Mouse (Mus musculus) lung, postnatal 10 days (tissue): ENCODE data around the gene Alad.
"Not testable (repeated sequence)": the region's sequence is repeated elsewhere in the genome, so short reads cannot be mapped to it uniquely, and the experiment has no call there.

ENCODE experiments used
- DNase-seq: peaks from one replicate; pipeline ENCODE4 v3.0.0; 2021

The Alad gene

GRCm38 (mm10) chr4:62485450-62486161 is 34.1 kb downstream of the Alad start:
- peak; percentile 43 for DNase-seq

DNA sequence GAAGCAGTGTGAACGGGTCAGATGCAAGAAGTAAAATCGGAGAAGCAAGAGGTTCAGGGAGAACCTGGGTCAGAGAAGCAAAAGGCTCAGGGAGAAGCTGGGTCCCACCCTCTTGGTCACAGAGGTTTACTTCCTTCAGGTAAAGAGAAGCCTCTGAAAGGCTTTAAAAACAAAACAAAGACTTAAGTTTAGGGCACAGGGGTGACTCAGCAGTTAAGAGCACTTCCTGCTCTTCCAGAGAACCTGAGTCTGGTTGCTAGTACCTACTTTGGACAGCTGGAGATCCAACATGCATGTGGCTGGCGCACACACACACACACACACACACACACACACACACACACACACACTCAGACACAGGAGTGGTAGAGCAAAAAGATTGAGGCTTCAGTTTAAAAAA is 34.8 kb downstream of the Alad start:
- no peak for DNase-seq

DNA sequence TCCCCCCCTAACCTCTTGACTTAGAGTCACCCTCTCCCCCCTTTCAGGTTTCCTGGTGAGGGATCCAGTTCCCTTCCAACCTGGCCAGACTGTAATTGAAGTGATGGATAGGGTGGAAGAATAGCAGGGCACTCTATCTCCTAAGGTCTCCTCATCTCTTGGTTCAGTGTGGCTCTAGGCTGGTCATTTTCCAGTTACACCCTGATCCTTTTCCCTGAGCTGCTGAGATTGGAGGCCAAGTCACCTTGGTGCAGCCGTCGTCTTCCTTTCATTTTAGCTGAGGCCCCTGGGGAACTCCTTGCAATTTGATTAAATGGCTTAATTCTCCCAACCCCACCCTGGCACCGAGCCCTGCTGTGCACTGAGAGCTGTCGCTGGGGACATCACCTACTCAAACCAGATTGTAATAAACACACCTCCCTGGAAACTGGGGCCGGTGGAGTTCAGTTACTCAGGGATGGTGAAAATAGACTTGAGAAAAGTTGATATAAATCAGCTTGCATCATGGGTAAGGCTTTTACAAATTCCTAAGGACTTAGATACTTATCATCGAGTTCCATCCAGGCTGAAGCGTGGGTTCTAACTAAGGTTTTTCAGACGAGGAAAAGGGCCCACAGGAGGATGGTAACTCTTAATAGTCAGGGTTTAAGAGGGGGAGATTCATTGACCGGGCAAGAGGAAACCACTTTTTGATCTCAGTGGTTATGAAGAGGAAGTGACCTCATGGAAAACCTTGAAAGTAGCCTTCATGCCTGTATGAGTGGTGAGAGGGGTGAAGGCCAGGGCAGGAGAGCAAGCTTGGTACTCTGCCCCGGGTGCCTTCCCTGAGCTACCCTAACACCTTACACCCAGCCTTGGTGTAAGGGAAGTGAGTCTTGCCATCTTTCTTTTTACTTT is 38.8 kb downstream of the Alad start:
- no peak for DNase-seq

DNA sequence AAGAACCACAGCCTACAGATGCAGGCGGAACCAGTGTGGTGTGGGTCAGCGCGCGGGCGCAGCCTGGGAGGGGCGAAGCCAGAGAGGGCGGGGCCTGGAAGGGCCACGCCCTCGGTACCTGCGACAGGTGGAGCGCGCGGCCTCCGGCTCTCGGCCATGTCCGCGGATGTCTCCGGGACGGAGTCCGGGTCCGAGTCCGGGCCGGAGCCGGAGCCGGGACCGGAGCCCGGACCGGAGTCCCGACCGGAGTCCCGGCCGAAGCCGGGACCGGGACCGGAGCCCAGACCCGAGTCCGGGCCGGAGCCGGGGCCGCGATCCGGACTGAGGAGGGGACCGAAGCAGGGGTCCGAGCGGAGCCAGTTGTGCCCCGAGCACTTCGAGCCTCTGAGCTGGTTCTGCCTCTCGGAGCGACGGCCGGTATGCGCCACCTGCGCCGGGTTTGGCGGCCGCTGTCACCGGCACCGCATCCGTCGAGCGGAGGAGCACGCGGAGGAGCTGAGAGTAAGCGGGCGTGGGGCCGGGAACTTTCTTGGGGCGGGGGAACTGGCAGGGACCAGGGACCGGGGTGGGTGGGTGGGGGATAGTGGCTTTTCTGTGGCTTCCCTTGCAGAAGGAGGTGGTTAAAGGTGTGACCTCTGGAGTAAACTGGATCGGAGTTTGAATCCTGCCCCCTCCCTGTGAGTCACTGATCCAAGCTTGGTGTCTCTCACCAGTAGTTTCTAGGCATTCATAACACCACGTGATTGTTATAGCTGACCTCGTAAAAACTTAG is 39.6 kb downstream of the Alad start, which contains the start of gene Bspry:
Gene Bspry (plus strand): TSS at position 117 of the 772 bp plus-strand sequence.
- DNase-seq, result peak; percentile 62

- DNase-seq, result not testable (repeated sequence)
Measured at GRCm38 (mm10) chr4:62479593-62479936, 40.2 kb downstream of the Alad start.

DNA sequence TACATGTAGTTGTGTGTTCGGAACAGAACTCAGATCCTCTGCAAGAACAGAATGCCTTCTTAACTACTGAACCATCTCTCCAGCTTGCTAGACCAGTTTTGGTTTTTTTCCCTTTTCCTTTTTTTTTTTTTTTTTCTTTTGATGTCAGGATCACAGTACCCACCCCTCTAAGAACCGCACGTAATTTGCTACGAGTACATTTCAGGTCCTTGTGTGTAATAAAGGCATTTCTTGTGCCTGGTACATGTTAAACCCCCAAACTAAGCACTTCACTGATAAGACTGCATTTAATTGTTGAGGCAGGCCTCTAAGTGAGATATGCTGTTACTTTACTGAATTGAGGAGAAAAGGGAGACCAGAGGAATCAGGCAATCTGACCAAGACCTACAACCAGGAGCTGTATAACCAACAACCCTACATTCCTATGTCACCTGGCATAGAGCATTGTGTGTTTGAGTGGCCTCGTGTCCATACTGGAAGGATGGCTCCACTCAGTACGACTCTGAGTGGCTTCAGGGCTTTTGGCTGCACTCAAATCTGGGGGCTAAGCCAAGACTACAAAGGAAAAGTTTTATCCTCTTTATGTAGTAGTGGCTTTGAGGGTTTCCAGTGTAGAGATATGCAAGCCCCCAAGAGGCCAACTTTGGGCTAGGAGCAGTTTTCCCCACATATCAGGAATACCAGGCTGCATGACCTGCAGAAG is 42.0 kb downstream of the Alad start:
- DNase-seq, result peak; percentile 32

DNA sequence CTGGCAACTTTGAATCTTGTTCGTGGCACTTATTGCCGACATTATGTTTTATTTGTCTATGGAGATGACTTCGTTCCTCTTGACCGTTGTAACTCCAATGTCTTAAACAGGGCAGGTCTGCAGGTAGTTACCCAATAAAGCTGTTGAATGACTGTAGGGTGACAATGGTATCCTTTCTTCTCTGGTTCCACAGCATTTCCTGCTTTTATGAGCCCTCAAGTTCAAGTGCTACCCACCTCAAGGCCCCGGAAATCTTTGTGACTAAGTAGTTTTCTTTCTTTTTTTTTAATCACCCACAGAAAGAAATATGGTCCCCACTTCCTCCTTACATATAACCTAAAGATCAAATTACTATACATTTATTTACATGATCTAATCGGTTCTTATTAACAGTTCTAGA is 43.9 kb downstream of the Alad start:
- no peak for DNase-seq

GRCm38 (mm10) chr4:62475131-62475530 is 44.6 kb downstream of the Alad start:
- DNase-seq, result no peak

GRCm38 (mm10) chr4:62472071-62472470 is 47.6 kb downstream of the Alad start:
- DNase-seq, result no peak

DNA sequence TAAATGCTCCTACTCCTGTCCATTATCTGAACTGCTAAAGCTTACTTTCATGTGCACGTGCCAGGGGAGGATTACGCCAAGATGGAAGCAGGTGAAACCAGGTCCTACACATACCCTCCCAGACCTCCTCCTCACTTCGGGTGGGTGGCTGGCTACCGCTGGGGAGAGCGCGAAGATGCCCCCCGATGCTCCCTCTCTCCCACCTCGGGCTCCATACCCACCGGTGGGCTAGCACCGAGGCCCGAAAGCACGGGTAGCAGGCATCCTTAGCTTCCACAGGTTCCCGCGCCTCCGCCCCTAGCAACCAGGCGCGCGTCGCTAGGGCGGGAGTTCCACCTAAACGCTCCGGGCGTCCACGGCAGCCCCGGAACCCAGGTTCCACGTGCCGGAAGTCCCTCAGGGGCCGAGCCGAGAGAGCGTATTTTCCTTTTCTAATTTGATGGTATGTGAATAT is 49.1 kb downstream of the Alad start, which contains the start of gene Wdr31:
Gene Wdr31 (minus strand): TSS at position 299 of the 454 bp plus-strand sequence.
- peak; percentile 87 for DNase-seq

GRCm38 (mm10) chr4:62468158-62468557 is 51.6 kb downstream of the Alad start:
- no peak for DNase-seq

GRCm38 (mm10) chr4:62463124-62463523 is 56.6 kb downstream of the Alad start:
- no peak for DNase-seq

DNA sequence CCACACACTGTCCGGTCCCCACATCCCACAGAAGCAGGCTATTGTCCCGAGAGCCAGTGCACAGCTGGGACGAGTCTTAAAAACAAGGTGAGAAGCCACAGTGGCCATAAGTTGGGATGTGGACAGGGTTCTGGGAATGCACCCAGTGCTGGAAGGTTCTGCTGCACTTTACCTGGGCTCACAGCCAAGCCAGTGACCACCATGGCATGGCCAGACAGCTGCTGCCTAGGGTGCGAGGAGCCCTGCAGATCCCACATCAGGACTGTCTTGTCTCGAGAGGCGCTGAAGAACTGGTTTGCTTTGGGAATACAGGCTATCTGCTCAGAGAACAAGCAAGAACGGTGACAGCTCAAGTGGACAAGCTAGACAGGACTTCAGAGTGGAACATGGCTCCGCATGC is 59.4 kb downstream of the Alad start:
- DNase-seq, result no peak
